Mouse (Mus musculus): ENCODE results near the gene Caly. TPM values are rescaled to one million over a fixed set of nuclear protein-coding genes. Genes with fewer than 3 reads are reported as not detected.

The Caly gene
- polyA plus RNA-seq, 1 experiment from 2014 or later = 7.2 TPM

DNA sequence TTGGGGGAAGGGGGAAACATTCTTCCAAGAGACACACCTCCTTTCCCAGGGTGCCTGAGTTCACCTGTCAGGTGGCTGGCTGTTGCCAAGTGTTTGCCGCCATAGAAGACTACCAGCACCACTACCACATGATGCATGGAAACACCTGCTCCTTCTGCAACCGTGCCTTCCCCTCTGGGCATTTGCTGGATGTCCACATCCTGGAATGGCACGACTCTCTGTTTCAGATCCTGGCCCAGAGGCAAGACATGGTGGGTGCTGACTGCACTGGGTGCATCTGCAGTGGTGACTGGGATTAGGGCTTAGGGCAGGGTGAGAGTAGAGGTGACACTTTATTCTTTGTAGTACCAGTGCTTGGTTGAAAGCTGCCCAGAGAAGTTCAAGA lies 45.2 kb downstream of the Caly start:
- peak overlapping the region; percentile 88 for H3K9ac ChIP-seq (ENCODE audit: low read length)
- H3K36me3 ChIP-seq (ENCODE audit: control insufficient read depth, insufficient read depth, low read length) = no peaks in the 10 kb centered on the region; the same call in 1 of the 2 replicates
- no peaks in the 10 kb centered on the region for H3K9me3 ChIP-seq (ENCODE audit: control insufficient read depth, low read length)
- DNase-seq (ENCODE audit: low spot score) = no peak
- peak overlapping the region; percentile 88 for H3K4me2 ChIP-seq (ENCODE audit: low read depth, low read length, severe bottlenecking)
- ATAC-seq (replicated peaks; ENCODE audit: low FRiP score) = no peak
- H3K27ac ChIP-seq (ENCODE audit: low read depth, low read length) = no peak overlapping the region
- 38% methylated on average over 3 of the region's 3 CpGs for WGBS
- H3K27me3 ChIP-seq (ENCODE audit: control insufficient read depth, insufficient read depth, low read length) = no peaks in the 10 kb centered on the region
- H3K4me1 ChIP-seq (replicated peaks; ENCODE audit: control insufficient read depth, insufficient read depth, low read length) = no peaks in the 10 kb centered on the region; the same call in 1 of the 2 replicates
- H3K4me3 ChIP-seq (ENCODE audit: low read depth, low read length) = peak overlapping the region; percentile 87

GRCm38 (mm10) chr7:140036281-140037170 lies 45.8 kb downstream of the Caly start, which contains the start of the genes Zfp511 and Tubgcp2:
TSS of gene Zfp511 (plus strand) at chr7:140036391.
TSS of gene Tubgcp2 (minus strand) at chr7:140036669.
- Histone ChIP-seq H3K4me2 (ENCODE audit: low read depth, low read length, severe bottlenecking) (peak within 1 kb of the TSS; percentile 88), H3K4me1 (replicated peaks; ENCODE audit: control insufficient read depth, insufficient read depth, low read length) (no peaks in the 10 kb centered on the region; the same call in 1 of the 2 replicates), H3K27me3 (ENCODE audit: control insufficient read depth, insufficient read depth, low read length) (no peaks in the 10 kb centered on the region), H3K27ac (ENCODE audit: low read depth, low read length) (peak within 1 kb of the TSS; percentile 74), H3K9me3 (ENCODE audit: control insufficient read depth, low read length) (no peaks in the 10 kb centered on the region), H3K36me3 (ENCODE audit: control insufficient read depth, insufficient read depth, low read length) (no peaks in the 10 kb centered on the region; the same call in 1 of the 2 replicates), H3K9ac (ENCODE audit: low read length) (peak within 1 kb of the TSS; percentile 88), H3K4me3 (ENCODE audit: low read depth, low read length) (peak within 1 kb of the TSS; percentile 87)
- DNase-seq (ENCODE audit: low spot score) (peak; percentile 97), ATAC-seq (replicated peaks; ENCODE audit: low FRiP score) (peak; percentile 98)
- 1% methylated on average over 69 of the region's 69 CpGs for WGBS

DNA sequence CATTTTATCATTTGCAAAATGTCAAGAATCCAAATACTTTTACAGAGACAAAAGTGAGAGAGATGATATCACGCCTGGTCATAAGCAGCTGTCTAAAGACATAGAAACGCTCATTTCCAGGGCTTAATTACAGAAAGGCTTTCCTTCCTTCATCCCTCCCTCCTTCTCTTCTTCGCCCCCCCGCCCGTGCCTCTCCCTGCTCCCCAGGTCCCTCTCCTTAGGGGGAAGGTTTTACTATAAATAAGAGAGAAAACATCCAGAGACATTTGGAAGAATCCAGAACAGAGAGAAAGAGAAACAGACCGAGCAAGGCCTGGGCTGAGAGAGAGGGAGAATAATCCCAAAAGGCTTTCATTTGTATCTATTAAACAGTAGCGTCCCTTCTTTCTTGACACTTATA lies 46.9 kb downstream of the Caly start:
- no peak for DNase-seq (ENCODE audit: low spot score)
- Histone ChIP-seq H3K4me3 (ENCODE audit: low read depth, low read length) (peak overlapping the region; percentile 87), H3K4me1 (replicated peaks; ENCODE audit: control insufficient read depth, insufficient read depth, low read length) (no peaks in the 10 kb centered on the region; the same call in 1 of the 2 replicates), H3K27ac (ENCODE audit: low read depth, low read length) (no peak overlapping the region), H3K4me2 (ENCODE audit: low read depth, low read length, severe bottlenecking) (peak overlapping the region; percentile 88), H3K9me3 (ENCODE audit: control insufficient read depth, low read length) (no peaks in the 10 kb centered on the region), H3K27me3 (ENCODE audit: control insufficient read depth, insufficient read depth, low read length) (no peaks in the 10 kb centered on the region), H3K36me3 (ENCODE audit: control insufficient read depth, insufficient read depth, low read length) (peaks cover 9% of the 10 kb centered on the region; the same call in 1 of the 2 replicates), H3K9ac (ENCODE audit: low read length) (peak overlapping the region; percentile 88)
- 18% methylated on average over 7 of the region's 7 CpGs for WGBS
- no peak for ATAC-seq (replicated peaks; ENCODE audit: low FRiP score)

DNA sequence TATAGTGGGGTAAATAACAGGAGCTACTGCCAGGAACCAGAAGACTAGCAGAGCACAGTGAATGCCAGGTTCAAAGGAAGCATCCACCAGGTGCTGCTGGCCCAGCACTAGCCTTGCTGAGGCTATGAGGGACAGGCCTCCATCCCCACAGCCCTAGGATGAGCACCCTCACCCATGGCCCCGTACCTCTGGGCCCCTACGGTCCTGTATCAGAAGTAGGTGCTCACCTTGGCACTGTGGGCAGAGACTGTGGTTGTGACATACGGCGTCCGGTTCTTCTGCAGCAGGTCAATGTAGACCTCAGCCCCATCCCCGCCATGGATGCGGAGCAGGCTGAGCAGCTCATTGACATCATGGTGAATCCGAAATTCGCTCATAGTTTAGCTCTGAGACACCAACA lies 49.0 kb downstream of the Caly start:
- Histone ChIP-seq H3K4me1 (replicated peaks; ENCODE audit: control insufficient read depth, insufficient read depth, low read length) (no peaks in the 10 kb centered on the region; the same call in 1 of the 2 replicates), H3K27ac (ENCODE audit: low read depth, low read length) (no peak overlapping the region), H3K27me3 (ENCODE audit: control insufficient read depth, insufficient read depth, low read length) (no peaks in the 10 kb centered on the region), H3K4me2 (ENCODE audit: low read depth, low read length, severe bottlenecking) (no peak overlapping the region), H3K4me3 (ENCODE audit: low read depth, low read length) (no peak overlapping the region), H3K9me3 (ENCODE audit: control insufficient read depth, low read length) (no peaks in the 10 kb centered on the region), H3K9ac (ENCODE audit: low read length) (no peak overlapping the region), H3K36me3 (ENCODE audit: control insufficient read depth, insufficient read depth, low read length) (peaks cover 24% of the 10 kb centered on the region)
- ATAC-seq (replicated peaks; ENCODE audit: low FRiP score) (no peak), DNase-seq (ENCODE audit: low spot score) (no peak)
- 97% methylated on average over 9 of the region's 9 CpGs for WGBS

DNA sequence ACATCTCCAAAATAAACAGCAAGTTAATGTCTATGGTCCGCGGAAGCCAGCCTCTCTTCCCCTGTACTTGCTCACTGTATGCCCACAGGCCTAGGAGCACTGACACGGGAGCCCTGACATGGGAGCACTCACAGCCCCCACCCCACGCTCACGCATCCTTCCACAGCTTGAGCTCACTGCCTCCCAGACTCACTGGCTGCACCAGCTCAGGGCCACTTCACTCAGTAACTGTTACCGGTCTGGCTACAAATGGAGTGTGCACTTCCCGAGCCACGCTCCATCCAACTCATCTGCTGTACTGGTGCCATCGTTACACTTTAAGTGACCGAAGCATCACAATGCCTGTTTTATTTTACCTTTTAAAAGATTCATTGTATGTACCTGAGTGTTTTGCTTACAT lies 50.0 kb downstream of the Caly start:
- peaks cover 29% of the 10 kb centered on the region for H3K36me3 ChIP-seq (ENCODE audit: control insufficient read depth, insufficient read depth, low read length)
- WGBS = 95% methylated on average over 10 of the region's 10 CpGs

DNA sequence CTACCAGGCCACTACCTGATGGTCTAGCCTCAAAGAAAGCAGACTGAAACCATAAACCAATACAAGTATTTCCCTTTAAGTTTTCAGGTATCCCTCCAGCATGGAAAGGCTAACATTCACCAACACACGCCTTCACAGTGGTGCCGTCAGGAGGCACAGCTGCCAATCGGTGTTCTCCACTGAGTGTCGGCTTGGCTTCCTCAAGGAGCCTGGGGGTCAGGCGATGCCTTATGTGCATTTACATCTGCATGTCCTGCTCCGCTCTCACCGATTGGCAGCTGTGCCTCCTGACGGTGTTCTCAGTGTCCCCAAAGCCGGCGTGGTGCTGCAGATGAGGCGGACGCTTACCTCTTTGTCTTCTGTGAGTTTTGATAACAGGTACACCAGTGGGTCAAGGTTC lies 50.6 kb downstream of the Caly start:
- ATAC-seq (replicated peaks; ENCODE audit: low FRiP score) (no peak), DNase-seq (ENCODE audit: low spot score) (no peak)
- Histone ChIP-seq H3K4me3 (ENCODE audit: low read depth, low read length) (no peak overlapping the region), H3K27me3 (ENCODE audit: control insufficient read depth, insufficient read depth, low read length) (no peaks in the 10 kb centered on the region), H3K36me3 (ENCODE audit: control insufficient read depth, insufficient read depth, low read length) (peaks cover 29% of the 10 kb centered on the region), H3K9me3 (ENCODE audit: control insufficient read depth, low read length) (no peaks in the 10 kb centered on the region), H3K4me2 (ENCODE audit: low read depth, low read length, severe bottlenecking) (no peak overlapping the region), H3K27ac (ENCODE audit: low read depth, low read length) (no peak overlapping the region), H3K4me1 (replicated peaks; ENCODE audit: control insufficient read depth, insufficient read depth, low read length) (no peaks in the 10 kb centered on the region; the same call in 1 of the 2 replicates), H3K9ac (ENCODE audit: low read length) (no peak overlapping the region)
- 94% methylated on average over 12 of the region's 12 CpGs for WGBS

More for the DNA sequence above, 50.0 kb downstream of the Caly start:
- Histone ChIP-seq H3K4me2 (ENCODE audit: low read depth, low read length, severe bottlenecking) (no peak overlapping the region), H3K9ac (ENCODE audit: low read length) (no peak overlapping the region), H3K4me3 (ENCODE audit: low read depth, low read length) (no peak overlapping the region), H3K4me1 (replicated peaks; ENCODE audit: control insufficient read depth, insufficient read depth, low read length) (no peaks in the 10 kb centered on the region; the same call in 1 of the 2 replicates), H3K9me3 (ENCODE audit: control insufficient read depth, low read length) (no peaks in the 10 kb centered on the region), H3K27me3 (ENCODE audit: control insufficient read depth, insufficient read depth, low read length) (no peaks in the 10 kb centered on the region), H3K27ac (ENCODE audit: low read depth, low read length) (no peak overlapping the region)
- ATAC-seq (replicated peaks; ENCODE audit: low FRiP score) (no peak), DNase-seq (ENCODE audit: low spot score) (no peak)

Other genes starting within 250 kb of the Caly start
- 4.4 and 8.0 TPM in 2 replicates for gene Adgra1, start 248.4 kb downstream of the Caly start, polyA plus RNA-seq (2014; fragmentation: Nextera tagmentation; extraction: Ambion mirVana)
- gene Kndc1, start 187.9 kb downstream of the Caly start, polyA plus RNA-seq (2014; fragmentation: Nextera tagmentation; extraction: Ambion mirVana) = 0.44 and 0.59 TPM in 2 replicates
- gene Utf1, start 138.8 kb downstream of the Caly start, polyA plus RNA-seq (2014; fragmentation: Nextera tagmentation; extraction: Ambion mirVana) = not detected in 2 replicates
- gene 6430531B16Rik, start 103.8 kb downstream of the Caly start, polyA plus RNA-seq (2014; fragmentation: Nextera tagmentation; extraction: Ambion mirVana) = 0.35 and 0.77 TPM in 2 replicates
- 3.0 and 3.6 TPM in 2 replicates for gene Adam8, start 90.0 kb downstream of the Caly start, polyA plus RNA-seq (2014; fragmentation: Nextera tagmentation; extraction: Ambion mirVana)
- 42.6 and 48.2 TPM in 2 replicates for gene Zfp511, start 46.2 kb downstream of the Caly start, polyA plus RNA-seq (2014; fragmentation: Nextera tagmentation; extraction: Ambion mirVana)
- gene Tubgcp2, start 45.9 kb downstream of the Caly start, polyA plus RNA-seq (2014; fragmentation: Nextera tagmentation; extraction: Ambion mirVana) = 75.6 and 78.0 TPM in 2 replicates
- 2.4 and 2.6 TPM in 2 replicates for gene Msx3, start 33.5 kb downstream of the Caly start, polyA plus RNA-seq (2014; fragmentation: Nextera tagmentation; extraction: Ambion mirVana)
- gene Prap1, start 10.8 kb upstream of the Caly start, polyA plus RNA-seq (2014; fragmentation: Nextera tagmentation; extraction: Ambion mirVana) = not detected in 2 replicates
- 13.5 and 15.8 TPM in 2 replicates for gene Fuom, start 19.9 kb upstream of the Caly start, polyA plus RNA-seq (2014; fragmentation: Nextera tagmentation; extraction: Ambion mirVana)
- gene Paox, start 33.3 kb upstream of the Caly start, polyA plus RNA-seq (2014; fragmentation: Nextera tagmentation; extraction: Ambion mirVana) = 12.4 and 13.0 TPM in 2 replicates
- gene Echs1, start 33.9 kb upstream of the Caly start, polyA plus RNA-seq (2014; fragmentation: Nextera tagmentation; extraction: Ambion mirVana) = 143 and 147 TPM in 2 replicates
- 27.8 and 34.1 TPM in 2 replicates for gene Mtg1, start 55.0 kb upstream of the Caly start, polyA plus RNA-seq (2014; fragmentation: Nextera tagmentation; extraction: Ambion mirVana)
- gene Sprn, start 72.3 kb upstream of the Caly start, polyA plus RNA-seq (2014; fragmentation: Nextera tagmentation; extraction: Ambion mirVana) = 0.68 and 0.71 TPM in 2 replicates
- not detected in 2 replicates for gene Olfr522, start 82.2 kb upstream of the Caly start, polyA plus RNA-seq (2014; fragmentation: Nextera tagmentation; extraction: Ambion mirVana)
- not detected in 2 replicates for gene Olfr523, start 90.7 kb upstream of the Caly start, polyA plus RNA-seq (2014; fragmentation: Nextera tagmentation; extraction: Ambion mirVana)
- not detected in 2 replicates for gene Olfr524, start 123.4 kb upstream of the Caly start, polyA plus RNA-seq (2014; fragmentation: Nextera tagmentation; extraction: Ambion mirVana)
- 0.05 TPM in 1 of 2 replicates, not detected in the other for gene Cd163l1, start 135.7 kb upstream of the Caly start, polyA plus RNA-seq (2014; fragmentation: Nextera tagmentation; extraction: Ambion mirVana)
- gene 5830411N06Rik, start 164.7 kb upstream of the Caly start, polyA plus RNA-seq (2014; fragmentation: Nextera tagmentation; extraction: Ambion mirVana) = not detected in 2 replicates
- not detected in 2 replicates for gene Olfr525, start 238.3 kb upstream of the Caly start, polyA plus RNA-seq (2014; fragmentation: Nextera tagmentation; extraction: Ambion mirVana)